27 mouse cellular contexts compared by ENCODE assay signal in genomic region chr1:126159287-126159686, GRCm38 (mm10).
DNase-seq lines count a peak whose midpoint lies in the region; ATAC-seq and TF ChIP-seq lines count a peak whose summit lies in the region.
"Had no signal": no experiment of that assay in that cellular context is flagged by ENCODE, and none has a peak within 500 bp of the region (broad histone marks: within the 10 kb centered on the region; RNA-seq: fewer than 3 reads in every experiment).

No protein-coding gene starts in this region.

- no peaks in the 10 kb centered on the region for H3K9me3 ChIP-seq in kidney, postnatal 0 days (replicated peaks; ENCODE audit: low read length)
- H3K9me3 ChIP-seq in lung, embryonic 16.5 days (ENCODE audit: control insufficient read depth, low read length), result no peaks in the 10 kb centered on the region
- H3K9me3 ChIP-seq in stomach, postnatal 0 days (ENCODE audit: control insufficient read depth, low read length), result no peaks in the 10 kb centered on the region
- H3K9me3 ChIP-seq: embryonic facial prominence, embryonic 15.5 days; forebrain, embryonic 12.5 days; forebrain, embryonic 15.5 days; heart, embryonic 12.5 days; heart, embryonic 15.5 days; hindbrain, embryonic 10.5 days; hindbrain, embryonic 13.5 days had no signal

- no peak for TF ChIP-seq CTCF in kidney, postnatal 0 days (IDR thresholded peaks at IDR 0.05; ENCODE audit: low read depth)
- TF ChIP-seq CTCF in stomach, postnatal 0 days (IDR thresholded peaks at IDR 0.05; ENCODE audit: low read depth), result no peak

- no peaks in the 10 kb centered on the region for H3K27me3 ChIP-seq in kidney, postnatal 0 days (ENCODE audit: insufficient read depth, low read length)
- no peaks in the 10 kb centered on the region for H3K27me3 ChIP-seq in lung, embryonic 16.5 days (ENCODE audit: control insufficient read depth, insufficient read depth, low read depth, low read length)
- no peaks in the 10 kb centered on the region for H3K27me3 ChIP-seq in stomach, postnatal 0 days (ENCODE audit: control insufficient read depth, insufficient read depth, low read length)
- H3K27me3 ChIP-seq: embryonic facial prominence, embryonic 15.5 days; forebrain, embryonic 12.5 days; forebrain, embryonic 15.5 days; heart, embryonic 12.5 days; heart, embryonic 15.5 days; hindbrain, embryonic 13.5 days had no signal

- no peak overlapping the region for H3K4me2 ChIP-seq in kidney, postnatal 0 days (ENCODE audit: low read length)
- no peak overlapping the region for H3K4me2 ChIP-seq in lung, embryonic 16.5 days (ENCODE audit: low read depth, low read length)
- H3K4me2 ChIP-seq in stomach, postnatal 0 days (replicated peaks; ENCODE audit: low read depth), result no peak overlapping the region
- H3K4me2 ChIP-seq: embryonic facial prominence, embryonic 15.5 days; forebrain, embryonic 12.5 days; forebrain, embryonic 15.5 days; heart, embryonic 12.5 days; heart, embryonic 15.5 days; hindbrain, embryonic 13.5 days had no signal

- WGBS in kidney, postnatal 0 days, result 55% methylated on average over 6 of the region's 6 CpGs
- 43% methylated on average over 6 of the region's 6 CpGs for WGBS in lung, embryonic 16.5 days
- WGBS in stomach, postnatal 0 days, result 38% methylated on average over 6 of the region's 6 CpGs

- DNase-seq in kidney, postnatal 0 days (ENCODE audit: low spot score), result peak; percentile 1
- DNase-seq in kidney, adult 11 months, result no peak
- no peak for DNase-seq in lung, postnatal 14 days
- peak; percentile 2 to 12 for DNase-seq in urinary bladder, postnatal 36 days (ENCODE audit: low spot score in 2 of 2)
- DNase-seq in urinary bladder, postnatal 25 days (ENCODE audit: low spot score), result no peak
- DNase-seq in lung, postnatal 36 days, result peak; percentile 55
- no peak for DNase-seq in stomach, postnatal 0 days (ENCODE audit: low spot score)
- DNase-seq: adrenal gland, adult 2 months; adrenal gland, postnatal 14 days; cerebellum, adult 11 months; cerebellum, adult 2 months; cerebellum, adult 9-11 months; cerebellum, postnatal 25 days; gastrocnemius, postnatal 25 days; heart, adult 18-20 months; heart, postnatal 10 days; heart, postnatal 36 days had no signal

- no peak overlapping the region for H3K4me3 ChIP-seq in kidney, postnatal 0 days (replicated peaks; ENCODE audit: low read depth, low read length)
- no peak overlapping the region for H3K4me3 ChIP-seq in lung, embryonic 16.5 days (ENCODE audit: low read length)
- no peak overlapping the region for H3K4me3 ChIP-seq in stomach, postnatal 0 days (ENCODE audit: low read depth, low read length)
- H3K4me3 ChIP-seq: embryonic facial prominence, embryonic 15.5 days; forebrain, embryonic 12.5 days; forebrain, embryonic 15.5 days; heart, embryonic 12.5 days; heart, embryonic 15.5 days; hindbrain, embryonic 10.5 days; hindbrain, embryonic 13.5 days had no signal

- H3K27ac ChIP-seq in kidney, postnatal 0 days, result no peak overlapping the region
- no peak overlapping the region for H3K27ac ChIP-seq in lung, embryonic 16.5 days (ENCODE audit: low read length)
- no peak overlapping the region for H3K27ac ChIP-seq in stomach, postnatal 0 days (replicated peaks)
- H3K27ac ChIP-seq: embryonic facial prominence, embryonic 15.5 days; forebrain, embryonic 12.5 days; forebrain, embryonic 15.5 days; heart, embryonic 15.5 days; hindbrain, embryonic 10.5 days; hindbrain, embryonic 13.5 days had no signal

- TF ChIP-seq EP300 in stomach, postnatal 0 days (optimal IDR thresholded peaks at IDR 0.05), result no peak

- H3K4me1 ChIP-seq in kidney, postnatal 0 days (replicated peaks; ENCODE audit: insufficient read depth, low read length), result no peaks in the 10 kb centered on the region
- H3K4me1 ChIP-seq in lung, embryonic 16.5 days (replicated peaks; ENCODE audit: control insufficient read depth, insufficient read depth, low read length), result no peaks in the 10 kb centered on the region
- H3K4me1 ChIP-seq in stomach, postnatal 0 days (replicated peaks; ENCODE audit: control insufficient read depth, insufficient read depth), result no peaks in the 10 kb centered on the region
- H3K4me1 ChIP-seq: embryonic facial prominence, embryonic 15.5 days; forebrain, embryonic 12.5 days; forebrain, embryonic 15.5 days; heart, embryonic 12.5 days; heart, embryonic 15.5 days; hindbrain, embryonic 10.5 days; hindbrain, embryonic 13.5 days had no signal

- H3K36me3 ChIP-seq in kidney, postnatal 0 days (ENCODE audit: insufficient read depth, low read length), result no peaks in the 10 kb centered on the region
- H3K36me3 ChIP-seq in lung, embryonic 16.5 days (ENCODE audit: control insufficient read depth, insufficient read depth, low read length), result no peaks in the 10 kb centered on the region
- H3K36me3 ChIP-seq in stomach, postnatal 0 days (ENCODE audit: control insufficient read depth, insufficient read depth, low read length), result no peaks in the 10 kb centered on the region
- H3K36me3 ChIP-seq: embryonic facial prominence, embryonic 15.5 days; forebrain, embryonic 12.5 days; forebrain, embryonic 15.5 days; heart, embryonic 12.5 days; heart, embryonic 15.5 days; hindbrain, embryonic 10.5 days; hindbrain, embryonic 13.5 days had no signal

- H3K9ac ChIP-seq in kidney, postnatal 0 days (ENCODE audit: low read depth, low read length), result no peak overlapping the region
- H3K9ac ChIP-seq in lung, embryonic 16.5 days (ENCODE audit: low read length), result no peak overlapping the region
- H3K9ac ChIP-seq in stomach, postnatal 0 days (ENCODE audit: low read length), result no peak overlapping the region
- H3K9ac ChIP-seq: embryonic facial prominence, embryonic 15.5 days; forebrain, embryonic 12.5 days; forebrain, embryonic 15.5 days; heart, embryonic 12.5 days; heart, embryonic 15.5 days; hindbrain, embryonic 13.5 days had no signal

- ATAC-seq in kidney, postnatal 0 days (replicated peaks; ENCODE audit: low FRiP score, low read depth), result no peak
- peak; percentile 76 for ATAC-seq in lung, embryonic 16.5 days (ENCODE audit: low read depth)
- no peak for ATAC-seq in stomach, postnatal 0 days (ENCODE audit: low FRiP score, low TSS enrichment)
- ATAC-seq: CD4-positive, CD25-positive, alpha-beta regulatory T cell, adult 4 months; forebrain, embryonic 15.5 days; hindbrain, embryonic 16.5 days had no signal

Comparison
In these comparisons a context has a peak if more than half of its experiments do, and no peak if none do; other contexts are left out.
1. DNase-seq: peak in kidney, postnatal 0 days (single experiment), urinary bladder, postnatal 36 days (2 of 2) and lung, postnatal 36 days (single experiment); none in kidney, adult 11 months (single experiment), lung, postnatal 14 days (single experiment), urinary bladder, postnatal 25 days (single experiment) and stomach, postnatal 0 days (single experiment).